Mouse (Mus musculus): Measurements from ENCODE around the gene Mroh8.

Mroh8 gene

GRCm38 (mm10) chr2:157279416-157279800, at the start of gene Mroh8:
Gene Mroh8 (minus strand): TSS chr2:157279549.
- DNase-seq, result no peak

- no peak for DNase-seq
Measured at GRCm38 (mm10) chr2:157328570-157328969, 49.2 kb upstream of the Mroh8 start.

- DNase-seq, result no peak
Measured at GRCm38 (mm10) chr2:157328106-157328505, 48.8 kb upstream of the Mroh8 start.

- DNase-seq, result no peak
Measured at GRCm38 (mm10) chr2:157325238-157325637, 45.9 kb upstream of the Mroh8 start.

GRCm38 (mm10) chr2:157322029-157322766, 42.8 kb upstream of the Mroh8 start:
- no peak for DNase-seq

GRCm38 (mm10) chr2:157320886-157321285, 41.5 kb upstream of the Mroh8 start:
- no peak for DNase-seq

GRCm38 (mm10) chr2:157320135-157320534, 40.8 kb upstream of the Mroh8 start:
- DNase-seq, result no peak

GRCm38 (mm10) chr2:157317220-157317619, 37.9 kb upstream of the Mroh8 start:
- no peak for DNase-seq

GRCm38 (mm10) chr2:157316358-157316933, 37.1 kb upstream of the Mroh8 start:
- DNase-seq, result no peak

GRCm38 (mm10) chr2:157315486-157315885, 36.1 kb upstream of the Mroh8 start:
- DNase-seq, result no peak

GRCm38 (mm10) chr2:157314310-157314709, 35.0 kb upstream of the Mroh8 start:
- no peak for DNase-seq

- no peak for DNase-seq
Measured at GRCm38 (mm10) chr2:157313718-157314117, 34.4 kb upstream of the Mroh8 start.

GRCm38 (mm10) chr2:157310963-157311637, 31.8 kb upstream of the Mroh8 start:
- no peak for DNase-seq

GRCm38 (mm10) chr2:157309611-157310010, 30.3 kb upstream of the Mroh8 start:
- DNase-seq, result no peak

GRCm38 (mm10) chr2:157308273-157308917, 29.0 kb upstream of the Mroh8 start:
- no peak for DNase-seq

GRCm38 (mm10) chr2:157307715-157308265, 28.4 kb upstream of the Mroh8 start:
- DNase-seq, result no peak

GRCm38 (mm10) chr2:157306091-157307032, 27.0 kb upstream of the Mroh8 start:
- DNase-seq, result no peak

GRCm38 (mm10) chr2:157303096-157303495, 23.7 kb upstream of the Mroh8 start:
- no peak for DNase-seq

- no peak for DNase-seq
Measured at GRCm38 (mm10) chr2:157300051-157300450, 20.7 kb upstream of the Mroh8 start.

GRCm38 (mm10) chr2:157296105-157296689, 16.8 kb upstream of the Mroh8 start:
- DNase-seq, result no peak

GRCm38 (mm10) chr2:157292093-157292492, 12.7 kb upstream of the Mroh8 start:
- DNase-seq, result peak; percentile 69

- no peak for DNase-seq
Measured at GRCm38 (mm10) chr2:157288996-157289395, 9.6 kb upstream of the Mroh8 start.

All from thymus, postnatal 14 days (tissue).